In the genomic region with DNA sequence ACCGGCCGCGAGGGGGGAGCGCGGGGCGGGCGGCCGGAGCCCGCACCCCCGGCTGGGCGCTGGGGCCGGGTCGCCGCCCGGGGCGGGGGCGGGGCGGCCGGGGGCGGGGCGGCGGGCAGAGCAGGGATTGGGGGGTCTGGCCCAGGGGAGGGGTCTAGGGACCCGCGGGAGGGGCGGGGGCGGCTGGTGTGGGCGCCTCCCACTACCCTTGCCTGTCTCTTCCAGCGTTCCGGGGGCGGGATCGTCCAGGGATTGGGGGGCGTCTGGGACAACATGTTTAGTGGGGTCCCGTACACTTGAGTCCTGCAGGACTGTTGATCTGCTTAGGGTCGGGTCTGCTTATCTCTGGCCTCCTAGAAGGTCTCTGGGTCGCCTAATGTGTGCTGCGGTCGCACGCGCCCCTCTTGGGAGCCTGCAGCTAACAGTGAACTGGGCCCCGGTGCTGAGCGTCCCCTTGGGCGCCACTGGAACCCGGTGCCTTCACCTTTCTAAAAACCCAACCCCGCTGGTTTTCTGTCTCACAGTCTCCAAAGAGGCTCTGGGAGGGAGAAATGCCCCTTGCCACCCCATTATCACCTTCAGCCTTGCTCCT, we compare ENCODE assay signal across 9 mouse cellular contexts. TPM values are rescaled to one million over a fixed set of nuclear protein-coding genes. Genes with fewer than 3 reads are reported as not detected.
DNase-seq lines count a peak whose midpoint lies in the region; ATAC-seq lines count a peak whose summit lies in the region.
"Had no signal": no experiment of that assay in that cellular context is flagged by ENCODE, and none has a peak within 500 bp of the region (broad histone marks: within the 10 kb centered on the region; RNA-seq: fewer than 3 reads in every experiment).

No protein-coding gene starts in this region.

- peak overlapping the region; percentile 89 for H3K4me2 ChIP-seq in kidney, embryonic 16.5 days (replicated peaks; ENCODE audit: low read depth, low read length)
- peak overlapping the region; percentile 72 for H3K4me2 ChIP-seq in forebrain, embryonic 12.5 days
- H3K4me2 ChIP-seq in limb, embryonic 12.5 days = peak overlapping the region; percentile 90
- peak overlapping the region; percentile 83 for H3K4me2 ChIP-seq in neural tube, embryonic 15.5 days

- H3K9ac ChIP-seq in kidney, embryonic 16.5 days (replicated peaks; ENCODE audit: low read length) = peak overlapping the region; percentile 56; the same call in 1 of the 2 replicates
- H3K9ac ChIP-seq in forebrain, embryonic 12.5 days = no peak overlapping the region; the same call in 1 of the 2 replicates
- peak overlapping the region; percentile 57; the same call in 1 of the 2 replicates for H3K9ac ChIP-seq in limb, embryonic 12.5 days (replicated peaks)
- H3K9ac ChIP-seq in neural tube, embryonic 15.5 days (replicated peaks) = peak overlapping the region; percentile 28

- H3K4me3 ChIP-seq in kidney, embryonic 16.5 days (ENCODE audit: low read length) = peak overlapping the region; percentile 57
- H3K4me3 ChIP-seq in forebrain, embryonic 12.5 days (replicated peaks) = peak overlapping the region; percentile 44
- H3K4me3 ChIP-seq in limb, embryonic 12.5 days (replicated peaks) = peak overlapping the region; percentile 51
- peak overlapping the region; percentile 44 for H3K4me3 ChIP-seq in neural tube, embryonic 15.5 days (replicated peaks)

- WGBS in kidney, embryonic 16.5 days = 3% methylated on average over 21 of the region's 44 CpGs
- WGBS in forebrain, embryonic 12.5 days = under 1% methylated on average over 17 of the region's 44 CpGs
- WGBS in limb, embryonic 12.5 days = 2% methylated on average over 14 of the region's 44 CpGs
- WGBS in neural tube, embryonic 15.5 days = 2% methylated on average over 18 of the region's 44 CpGs

- no peak overlapping the region for H3K27ac ChIP-seq in kidney, embryonic 16.5 days (ENCODE audit: low read length)
- H3K27ac ChIP-seq in forebrain, embryonic 12.5 days = no peak overlapping the region
- no peak overlapping the region for H3K27ac ChIP-seq in limb, embryonic 12.5 days
- H3K27ac ChIP-seq in neural tube, embryonic 15.5 days (replicated peaks) = no peak overlapping the region

- DNase-seq in kidney, adult 9 months = no peak
- DNase-seq in spleen, adult 18-20 months = no peak
- no peak for DNase-seq in left cerebral cortex, postnatal 10 days (ENCODE audit: extremely low spot score in 1 of 2, low spot score in 2 of 2)
- no peak for DNase-seq in thymus, adult 18-20 months

- peaks cover 78% of the 10 kb centered on the region for H3K27me3 ChIP-seq in kidney, embryonic 16.5 days (ENCODE audit: insufficient read depth, low read length)
- peaks cover 93% of the 10 kb centered on the region for H3K27me3 ChIP-seq in forebrain, embryonic 12.5 days
- H3K27me3 ChIP-seq in limb, embryonic 12.5 days = peaks cover 89% of the 10 kb centered on the region
- peaks cover 86% of the 10 kb centered on the region for H3K27me3 ChIP-seq in neural tube, embryonic 15.5 days (replicated peaks)

- intact Hi-C loops in left cerebral cortex, postnatal 10 days (cut with DNase I) = no loop called here

- H3K4me1 ChIP-seq in kidney, embryonic 16.5 days (ENCODE audit: insufficient read depth, low read length) = peaks cover 42% of the 10 kb centered on the region
- H3K4me1 ChIP-seq in forebrain, embryonic 12.5 days = peaks cover 41% of the 10 kb centered on the region
- peaks cover 60% of the 10 kb centered on the region for H3K4me1 ChIP-seq in limb, embryonic 12.5 days (replicated peaks)
- H3K4me1 ChIP-seq in neural tube, embryonic 15.5 days = peaks cover 33% of the 10 kb centered on the region

- ATAC-seq in kidney, embryonic 16.5 days (ENCODE audit: low FRiP score, low TSS enrichment) = no peak
- ATAC-seq in forebrain, embryonic 12.5 days (ENCODE audit: low FRiP score) = no peak
- ATAC-seq in limb, embryonic 12.5 days (ENCODE audit: insufficient number of reproducible peaks, insufficient read depth, low FRiP score, low TSS enrichment, low read depth) = no peak
- ATAC-seq in neural tube, embryonic 15.5 days (ENCODE audit: low FRiP score) = no peak

- no peaks in the 10 kb centered on the region for H3K9me3 ChIP-seq in kidney, embryonic 16.5 days (ENCODE audit: low read length)
- H3K9me3 ChIP-seq in forebrain, embryonic 12.5 days = no peaks in the 10 kb centered on the region
- H3K9me3 ChIP-seq in limb, embryonic 12.5 days = no peaks in the 10 kb centered on the region
- no peaks in the 10 kb centered on the region for H3K9me3 ChIP-seq in neural tube, embryonic 15.5 days (replicated peaks)

- H3K36me3 ChIP-seq in kidney, embryonic 16.5 days (ENCODE audit: insufficient read depth, low read length) = no peaks in the 10 kb centered on the region
- no peaks in the 10 kb centered on the region for H3K36me3 ChIP-seq in forebrain, embryonic 12.5 days (replicated peaks)
- no peaks in the 10 kb centered on the region for H3K36me3 ChIP-seq in limb, embryonic 12.5 days
- no peaks in the 10 kb centered on the region for H3K36me3 ChIP-seq in neural tube, embryonic 15.5 days

RNA-seq across cellular contexts. Expression of a gene that starts 0.4 kb away (rescaled TPM):
- polyA plus RNA-seq in kidney, embryonic 16.5 days (2015; fragmentation: Nextera tagmentation; extraction: Ambion mirVana) = 13.0 and 15.5 TPM in 2 replicates
- 4.6 TPM in 2 replicates for polyA plus RNA-seq in forebrain, embryonic 12.5 days (2016; fragmentation: Nextera tagmentation; extraction: Ambion mirVana)
- 16.1 and 18.3 TPM in 2 replicates for polyA plus RNA-seq in limb, embryonic 12.5 days (2016; fragmentation: Nextera tagmentation; extraction: Ambion mirVana)
- polyA plus RNA-seq in neural tube, embryonic 15.5 days (2015; fragmentation: Nextera tagmentation; extraction: Ambion mirVana) = 0.13 and 0.31 TPM in 2 replicates
- not detected for total RNA-seq in left cerebral cortex, postnatal 10 days (2021)
- total RNA-seq: left cerebral cortex, adult 18-20 months had no signal

RNA-seq across cellular contexts. Expression of a gene that starts 6.3 kb away (rescaled TPM):
- polyA plus RNA-seq in kidney, embryonic 16.5 days (2015; fragmentation: Nextera tagmentation; extraction: Ambion mirVana) = 16.3 and 18.1 TPM in 2 replicates
- 9.0 and 10.7 TPM in 2 replicates for polyA plus RNA-seq in forebrain, embryonic 12.5 days (2016; fragmentation: Nextera tagmentation; extraction: Ambion mirVana)
- 12.2 and 12.8 TPM in 2 replicates for polyA plus RNA-seq in limb, embryonic 12.5 days (2016; fragmentation: Nextera tagmentation; extraction: Ambion mirVana)
- 7.1 and 9.1 TPM in 2 replicates for polyA plus RNA-seq in neural tube, embryonic 15.5 days (2015; fragmentation: Nextera tagmentation; extraction: Ambion mirVana)
- total RNA-seq in left cerebral cortex, postnatal 10 days (2021) = 10 to 100 TPM in 1 of 2 experiments, 1 to 10 TPM in 1; 9.7 to 11.1 TPM

RNA-seq across cellular contexts. Expression of a gene that starts 40.6 kb away (rescaled TPM):
- 42.9 and 52.3 TPM in 2 replicates for polyA plus RNA-seq in kidney, embryonic 16.5 days (2015; fragmentation: Nextera tagmentation; extraction: Ambion mirVana)
- polyA plus RNA-seq in forebrain, embryonic 12.5 days (2016; fragmentation: Nextera tagmentation; extraction: Ambion mirVana) = 94.7 and 105 TPM in 2 replicates
- polyA plus RNA-seq in limb, embryonic 12.5 days (2016; fragmentation: Nextera tagmentation; extraction: Ambion mirVana) = 84.2 and 87.9 TPM in 2 replicates
- 64.6 and 71.2 TPM in 2 replicates for polyA plus RNA-seq in neural tube, embryonic 15.5 days (2015; fragmentation: Nextera tagmentation; extraction: Ambion mirVana)
- 100 to 1,000 TPM; 146 to 152 TPM for total RNA-seq in left cerebral cortex, postnatal 10 days (2021)
